Mouse (Mus musculus): Measurements from ENCODE around the gene Mta1.

The Mta1 gene

GRCm38 (mm10) chr12:113135401-113135800 lies 37.3 kb downstream of the Mta1 start:
- DNase-seq = no peak

GRCm38 (mm10) chr12:113136492-113137020 lies 38.5 kb downstream of the Mta1 start:
- DNase-seq = no peak

- no peak for DNase-seq
These were observed 39.5 kb downstream of the Mta1 start for GRCm38 (mm10) chr12:113137260-113138213.

- DNase-seq = no peak
These were observed 40.2 kb downstream of the Mta1 start for GRCm38 (mm10) chr12:113138291-113138690.

- no peak for DNase-seq
These were observed 41.1 kb downstream of the Mta1 start for GRCm38 (mm10) chr12:113138901-113139864.

GRCm38 (mm10) chr12:113139908-113140615 lies 42.0 kb downstream of the Mta1 start, which contains the start of gene Crip2:
Crip2 (plus strand) TSS chr12:113140236.
- peak; percentile 95 for DNase-seq

GRCm38 (mm10) chr12:113140616-113141411 lies 42.7 kb downstream of the Mta1 start:
- no peak for DNase-seq

- DNase-seq = no peak
These were observed 43.5 kb downstream of the Mta1 start for GRCm38 (mm10) chr12:113141531-113141973.

GRCm38 (mm10) chr12:113142021-113142975 lies 44.2 kb downstream of the Mta1 start:
- DNase-seq = peak; percentile 72

GRCm38 (mm10) chr12:113143164-113143563 lies 45.1 kb downstream of the Mta1 start:
- DNase-seq = no peak

- DNase-seq = no peak
These were observed 46.1 kb downstream of the Mta1 start for GRCm38 (mm10) chr12:113144001-113144756.

GRCm38 (mm10) chr12:113144886-113145285 lies 46.8 kb downstream of the Mta1 start:
- DNase-seq = no peak

GRCm38 (mm10) chr12:113145591-113145990 lies 47.5 kb downstream of the Mta1 start:
- DNase-seq = no peak

- DNase-seq = peak; percentile 79
These were observed 48.3 kb downstream of the Mta1 start, which contains the start of gene Crip1 for GRCm38 (mm10) chr12:113146112-113147057. Crip1 (plus strand) TSS chr12:113146316.

- DNase-seq = no peak
These were observed 49.4 kb downstream of the Mta1 start for GRCm38 (mm10) chr12:113147481-113147880.

- no peak for DNase-seq
These were observed 50.4 kb downstream of the Mta1 start for GRCm38 (mm10) chr12:113148381-113149035.

- DNase-seq = no peak
These were observed 51.3 kb downstream of the Mta1 start for GRCm38 (mm10) chr12:113149341-113149740.

All from layer of hippocampus, adult 9-11 months (tissue).